In genomic region chr9:44084659-44085229, GRCm38 (mm10) we compare ENCODE assay signal across 8 mouse cellular contexts. TPM values are rescaled to one million over a fixed set of nuclear protein-coding genes. Genes with fewer than 3 reads are reported as not detected.
DNase-seq lines count a peak whose midpoint lies in the region; ATAC-seq lines count a peak whose summit lies in the region.

No protein-coding gene starts in this region.

- WGBS in hindbrain, embryonic 14.5 days = 0% methylated on average over 56 of the region's 62 CpGs

- peak overlapping the region; percentile 42 for H3K4me3 ChIP-seq in hindbrain, embryonic 14.5 days (replicated peaks; ENCODE audit: low read length)

- peaks cover 40% of the 10 kb centered on the region for H3K27me3 ChIP-seq in hindbrain, embryonic 14.5 days (ENCODE audit: control insufficient read depth, insufficient read depth, low read length)

- no peak overlapping the region for H3K27ac ChIP-seq in hindbrain, embryonic 14.5 days

- peak overlapping the region; percentile 99 for H3K4me2 ChIP-seq in hindbrain, embryonic 14.5 days (replicated peaks)

- DNase-seq in NIH3T3 (ENCODE audit: low read depth) = peak; percentile 80
- peak; percentile 95 to 98 for DNase-seq in cerebellum, postnatal 14 days
- peak; percentile 73 to 85 for DNase-seq in frontal cortex, postnatal 25 days (ENCODE audit: low spot score in 2 of 2)
- peak; percentile 56 for DNase-seq in hindbrain, embryonic 14.5 days (ENCODE audit: low spot score)
- DNase-seq in left cerebral cortex, adult 18-20 months (ENCODE audit: low spot score in 2 of 2) = peak; percentile 91 to 94
- DNase-seq in lung, postnatal 4 days = peak; percentile 94
- peak; percentile 92 for DNase-seq in retina, postnatal 1 day
- DNase-seq in urinary bladder, adult 18-20 months (ENCODE audit: low spot score in 2 of 2) = peak; percentile 91 to 98

- peak; percentile 48 for ATAC-seq in hindbrain, embryonic 14.5 days (ENCODE audit: low FRiP score)

- H3K9me3 ChIP-seq in hindbrain, embryonic 14.5 days (ENCODE audit: control insufficient read depth, low read length) = no peaks in the 10 kb centered on the region

- peak overlapping the region; percentile 64 for H3K9ac ChIP-seq in hindbrain, embryonic 14.5 days

- H3K4me1 ChIP-seq in hindbrain, embryonic 14.5 days (replicated peaks; ENCODE audit: control insufficient read depth, insufficient read depth, low read length) = peaks cover 16% of the 10 kb centered on the region

- no peaks in the 10 kb centered on the region for H3K36me3 ChIP-seq in hindbrain, embryonic 14.5 days (replicated peaks; ENCODE audit: control insufficient read depth, insufficient read depth)

RNA-seq across cellular contexts. Expression of gene Mfrp, which starts 16.8 kb away (rescaled TPM):
- 0.31 and 0.41 TPM in 2 replicates for polyA plus RNA-seq in hindbrain, embryonic 14.5 days (2014; fragmentation: Nextera tagmentation; extraction: Ambion mirVana)
- total RNA-seq in left cerebral cortex, adult 18-20 months (2021) = under 1 TPM in 1 of 2 experiments, not detected in 1; 0.16 TPM

RNA-seq across cellular contexts. Expression of gene Usp2, which starts 17.9 kb away (rescaled TPM):
- 8.4 and 11.6 TPM in 2 replicates for polyA plus RNA-seq in hindbrain, embryonic 14.5 days (2014; fragmentation: Nextera tagmentation; extraction: Ambion mirVana)
- total RNA-seq in left cerebral cortex, adult 18-20 months (2021) = 10 to 100 TPM; 79.1 to 86.3 TPM

RNA-seq across cellular contexts. Expression of gene C1qtnf5, which starts 22.3 kb away (rescaled TPM):
- 7.0 and 8.0 TPM in 2 replicates for polyA plus RNA-seq in hindbrain, embryonic 14.5 days (2014; fragmentation: Nextera tagmentation; extraction: Ambion mirVana)
- 10 to 100 TPM; 18.1 to 23.2 TPM for total RNA-seq in left cerebral cortex, adult 18-20 months (2021)

RNA-seq across cellular contexts. Expression of gene Gm49380, which starts 28.6 kb away (rescaled TPM):
- polyA plus RNA-seq in hindbrain, embryonic 14.5 days (2014; fragmentation: Nextera tagmentation; extraction: Ambion mirVana) = 0.35 TPM in 1 of 2 replicates, not detected in the other
- under 1 TPM; 0.14 to 0.42 TPM for total RNA-seq in left cerebral cortex, adult 18-20 months (2021)

RNA-seq across cellular contexts. Expression of gene Rnf26, which starts 28.6 kb away (rescaled TPM):
- polyA plus RNA-seq in hindbrain, embryonic 14.5 days (2014; fragmentation: Nextera tagmentation; extraction: Ambion mirVana) = 30.6 and 32.7 TPM in 2 replicates
- total RNA-seq in left cerebral cortex, adult 18-20 months (2021) = 10 to 100 TPM; 28.7 to 31.9 TPM
